Mouse (Mus musculus) gastrocnemius, postnatal 4 days (tissue): ENCODE data around the gene Mrs2. TPM values are rescaled to one million over a fixed set of nuclear protein-coding genes. Genes with fewer than 3 reads are reported as not detected.

Source experiments
- total RNA-seq, 2 experiments: library from RNA; stranded (reverse); gene quantifications; 2 replicates each; pipeline ENCODE4 v1.2.3; 2021

The Mrs2 gene
- total RNA-seq, 2 experiments from 2014 or later: 22.4 to 24.3 TPM

Other genes starting within 250 kb of the Mrs2 start
- gene BC005537, start 218.7 kb downstream of the Mrs2 start, total RNA-seq: 100 to 1,000 TPM; 100 to 114 TPM
- gene Acot13, start 188.8 kb downstream of the Mrs2 start, total RNA-seq: 10 to 100 TPM; 50.9 to 57.6 TPM
- gene Tdp2, start 188.7 kb downstream of the Mrs2 start, total RNA-seq: 10 to 100 TPM; 15.5 to 16.1 TPM
- not detected for gene D130043K22Rik, start 175.2 kb downstream of the Mrs2 start, total RNA-seq
- gene Aldh5a1, start 82.7 kb downstream of the Mrs2 start, total RNA-seq: 1 to 10 TPM; 4.3 to 4.5 TPM
- 1 to 10 TPM; 1.1 to 1.3 TPM for gene Gpld1, start 77.2 kb downstream of the Mrs2 start, total RNA-seq
- under 1 TPM; 0.07 to 0.18 TPM for gene Dcdc2a, start 35.6 kb upstream of the Mrs2 start, total RNA-seq